Mouse (Mus musculus): ENCODE data around the gene Trib2.
A peak's percentile ranks its signal among the peaks of the same experiment; 100 is the strongest.

Trib2 gene

DNA sequence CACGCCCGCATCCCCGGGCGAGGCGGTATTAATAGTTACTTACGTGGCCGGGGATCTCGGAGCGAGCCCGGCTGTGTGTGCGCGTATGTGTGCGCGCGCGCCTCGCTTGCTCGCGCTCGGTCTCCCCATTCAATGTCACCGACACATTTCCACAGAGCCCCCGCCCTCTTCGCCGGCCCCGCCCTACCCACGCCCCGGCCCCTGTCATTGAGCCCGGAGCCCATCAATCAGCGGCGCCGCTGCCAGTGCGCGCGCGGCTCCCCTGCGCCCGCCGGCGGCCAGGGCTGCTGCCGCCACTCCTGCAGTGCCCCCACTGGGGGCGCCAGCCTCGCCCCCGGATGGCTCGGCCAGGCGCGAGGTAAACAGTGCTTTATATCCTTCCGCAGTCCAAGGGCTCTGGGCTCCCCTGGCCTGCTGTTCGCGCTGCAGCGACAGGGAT, at the start of gene Trib2:
TSS of gene Trib2 (minus strand) at position 183 of the 439 bp plus-strand sequence.
- DNase-seq = peak; percentile 35

DNA sequence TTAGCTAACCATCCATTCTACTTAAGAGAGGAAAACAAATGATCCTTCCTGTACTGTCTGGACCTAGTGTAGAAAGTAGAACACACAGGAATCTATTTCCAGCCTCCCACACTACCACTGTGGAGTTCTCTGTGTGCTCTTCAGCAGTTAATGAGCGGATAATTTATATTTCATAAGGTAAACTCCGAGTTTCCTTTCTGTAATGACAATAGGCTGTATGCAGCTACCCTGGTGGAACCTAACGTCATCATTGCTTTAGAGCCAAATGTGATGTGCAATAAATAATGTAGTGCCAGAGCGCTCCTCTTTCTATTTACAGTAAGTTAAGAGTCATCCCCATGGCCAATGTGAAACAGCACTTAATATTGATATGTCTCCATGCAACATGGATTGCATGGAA, 41.3 kb upstream of the Trib2 start:
- no peak for DNase-seq

DNA sequence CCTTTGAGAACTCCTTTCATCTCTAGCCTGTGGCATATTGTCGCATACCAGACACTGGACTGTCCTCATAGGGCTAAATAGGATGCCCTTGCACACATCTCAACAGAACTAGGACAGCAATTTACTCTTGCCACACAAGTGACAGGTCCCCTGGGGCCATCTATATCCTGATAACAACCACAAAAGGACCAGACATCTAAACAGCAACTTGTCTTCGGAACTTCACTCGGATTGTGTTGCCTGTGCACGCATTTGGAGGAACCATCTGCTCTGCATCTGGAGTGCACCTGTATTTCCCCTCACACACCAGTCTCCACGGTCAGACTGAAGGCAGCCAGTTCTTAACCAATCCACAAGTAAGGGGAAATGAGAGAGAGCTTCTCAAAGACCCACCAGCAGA, 39.2 kb upstream of the Trib2 start:
- DNase-seq = no peak

DNA sequence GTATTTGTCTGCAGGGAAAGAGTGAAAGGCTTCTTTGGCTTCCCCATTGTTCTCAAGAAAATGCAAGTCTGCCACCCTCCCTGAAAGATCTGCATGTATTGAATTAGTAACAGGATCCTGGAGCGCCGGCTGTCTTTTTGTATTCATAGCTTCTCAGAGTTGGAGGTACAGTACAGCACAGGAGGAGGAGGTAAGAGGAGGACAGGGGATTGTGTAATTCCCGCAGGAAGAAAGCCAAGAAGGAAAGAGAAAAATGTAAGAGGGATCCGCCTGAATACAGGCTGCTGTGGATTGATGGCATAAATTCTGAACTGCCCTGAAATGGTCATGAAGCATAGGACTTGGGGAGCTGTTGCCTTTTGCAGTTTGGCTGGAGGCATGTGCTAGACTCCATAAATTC, 36.1 kb upstream of the Trib2 start:
- DNase-seq = no peak

DNA sequence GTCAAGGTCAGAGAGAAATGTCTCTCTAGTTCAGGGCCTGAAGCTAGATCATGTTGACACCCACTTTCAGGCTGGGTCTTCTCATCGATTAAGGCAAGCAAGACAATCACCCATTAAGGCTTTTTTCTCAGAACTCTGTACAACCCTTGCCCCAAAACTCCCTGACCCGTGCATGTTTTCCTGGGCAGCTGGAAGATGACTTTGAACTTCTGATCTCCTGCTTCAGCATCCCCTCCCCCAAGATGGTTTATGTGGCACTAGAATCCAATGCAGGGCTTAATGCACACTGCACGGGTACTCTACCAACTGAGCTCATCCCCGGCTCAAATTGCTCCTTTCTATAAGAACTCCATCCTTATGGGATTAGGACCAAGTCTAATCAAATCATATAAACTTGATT, 35.3 kb upstream of the Trib2 start:
- no peak for DNase-seq

DNA sequence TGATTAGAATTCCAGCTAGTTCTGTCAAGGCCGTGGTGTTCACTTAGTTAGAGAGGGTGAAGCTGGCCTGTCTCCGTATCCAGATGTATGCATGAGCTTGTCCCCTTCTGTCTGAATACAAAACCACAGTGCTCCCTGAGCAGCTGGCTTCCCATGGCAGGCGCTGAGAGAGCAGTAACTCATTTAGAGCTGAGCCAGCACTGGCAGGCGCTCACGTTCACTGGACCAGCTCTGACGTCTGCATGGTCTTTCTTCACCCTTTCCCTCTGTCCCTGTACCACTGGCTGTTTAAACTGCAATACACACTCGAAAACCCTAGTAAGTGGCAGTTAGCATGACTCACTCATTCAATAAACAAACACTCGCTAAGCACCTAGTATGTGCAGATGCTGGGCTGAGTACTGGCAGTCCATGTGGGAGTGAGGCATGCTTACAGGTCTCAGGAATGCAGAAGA, 33.7 kb upstream of the Trib2 start:
- DNase-seq = no peak

DNA sequence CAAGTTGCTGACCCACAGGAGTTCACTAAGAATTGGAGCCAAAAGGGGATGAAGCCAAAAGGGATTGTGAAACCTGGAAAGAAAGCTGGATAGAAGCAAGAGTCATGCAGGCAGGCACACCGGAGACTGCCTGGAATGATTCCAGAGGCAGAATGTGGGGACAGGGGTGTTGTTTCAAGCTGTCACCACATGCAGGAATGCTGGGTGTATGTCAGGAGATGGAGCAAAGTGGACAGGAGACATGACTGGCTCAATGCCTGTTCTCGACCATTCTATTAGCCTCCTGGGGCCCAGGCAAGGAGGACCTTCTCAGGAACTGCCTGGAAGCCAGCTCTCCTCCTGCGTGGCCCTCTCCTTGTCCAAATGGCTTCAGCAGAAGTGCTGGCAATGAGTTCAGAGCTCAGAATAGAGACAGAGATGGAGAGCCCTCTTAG, 33.2 kb upstream of the Trib2 start:
- DNase-seq = peak; percentile 64

DNA sequence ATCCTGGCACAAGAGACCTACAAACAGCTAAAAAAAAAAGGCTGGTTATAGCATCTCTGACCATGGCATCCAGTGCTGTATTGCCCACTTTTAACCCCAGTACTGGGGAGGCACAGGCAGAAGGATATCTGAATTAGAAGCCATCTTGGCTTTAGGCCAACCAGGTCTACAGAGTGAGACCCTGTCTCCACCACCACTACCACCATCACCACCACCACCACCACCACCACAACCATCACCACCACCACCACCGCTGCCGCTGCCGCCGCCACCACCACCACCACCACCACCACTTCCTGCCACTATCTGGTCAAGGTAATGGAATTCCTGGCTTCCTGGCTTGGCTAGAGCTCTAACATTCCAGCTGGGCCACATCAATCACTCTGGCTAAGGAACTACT, 31.7 kb upstream of the Trib2 start:
- DNase-seq = no peak

DNA sequence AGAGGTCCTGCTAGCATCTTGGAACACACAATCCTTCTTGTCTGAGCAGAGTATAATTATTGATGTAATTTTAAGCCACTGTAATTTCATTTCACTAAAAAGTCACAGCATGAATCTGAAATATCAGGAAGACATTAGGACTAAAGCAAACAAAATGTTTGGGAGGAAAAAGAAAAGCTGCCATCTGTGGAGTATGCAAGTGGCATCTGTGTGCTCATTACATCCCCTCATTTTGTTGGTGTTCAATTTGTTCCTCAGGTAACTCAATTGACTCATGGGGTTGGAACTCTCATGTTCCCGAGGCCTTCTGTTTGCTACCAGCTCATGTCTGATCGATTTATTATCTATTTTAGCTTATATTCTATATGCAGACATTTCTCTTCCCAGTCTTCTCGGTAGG, 28.0 kb upstream of the Trib2 start:
- no peak for DNase-seq

DNA sequence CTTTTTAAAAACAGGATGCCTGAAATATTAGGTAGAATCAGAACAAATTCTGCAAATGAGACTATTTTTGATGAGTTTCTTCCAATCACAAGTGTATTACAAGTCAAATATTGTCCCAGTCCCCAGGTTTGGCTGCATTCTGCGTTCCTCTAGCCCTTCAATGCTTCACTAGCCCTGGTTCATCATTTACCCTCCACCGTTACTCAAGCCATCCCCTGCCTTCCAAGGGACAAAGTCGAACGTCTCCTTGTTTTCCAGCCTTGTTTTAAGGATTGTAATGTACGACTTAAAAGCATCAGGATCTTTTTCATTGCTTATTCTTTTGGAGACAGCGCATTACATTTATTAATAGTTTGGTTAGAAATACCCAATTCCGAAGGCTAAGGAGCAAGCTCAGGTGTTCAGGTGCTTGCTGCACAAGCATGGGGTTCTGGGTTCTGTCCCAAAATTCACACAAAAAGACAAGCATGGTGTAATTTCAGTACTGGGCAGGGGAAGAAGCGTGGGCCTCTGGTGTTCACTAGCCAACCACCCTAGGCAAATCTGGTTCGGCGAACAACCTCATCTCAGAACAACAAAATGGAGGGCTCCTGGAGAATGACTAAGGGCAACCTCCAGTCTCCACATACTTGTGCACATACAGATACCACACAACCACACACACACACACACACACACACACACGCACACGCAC, 24.3 kb upstream of the Trib2 start:
- no peak for DNase-seq

DNA sequence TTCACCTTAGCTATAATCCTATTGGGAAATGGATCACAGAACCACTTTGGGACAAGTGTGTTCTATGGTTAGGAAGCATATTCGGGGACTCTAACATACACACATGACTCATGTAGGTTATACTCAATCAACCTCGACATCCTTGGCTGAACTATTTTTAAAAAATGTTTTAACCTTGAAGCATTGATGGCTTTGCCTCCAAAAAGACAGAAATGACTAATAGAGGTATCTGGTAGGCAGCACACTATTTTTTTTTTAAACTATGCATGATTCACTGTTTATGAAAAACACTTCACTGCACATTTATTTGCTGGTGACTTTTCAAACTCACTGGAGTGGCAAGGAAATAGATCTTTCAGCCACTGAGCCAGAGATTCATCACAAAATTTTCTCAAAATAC, 21.5 kb upstream of the Trib2 start:
- no peak for DNase-seq

DNA sequence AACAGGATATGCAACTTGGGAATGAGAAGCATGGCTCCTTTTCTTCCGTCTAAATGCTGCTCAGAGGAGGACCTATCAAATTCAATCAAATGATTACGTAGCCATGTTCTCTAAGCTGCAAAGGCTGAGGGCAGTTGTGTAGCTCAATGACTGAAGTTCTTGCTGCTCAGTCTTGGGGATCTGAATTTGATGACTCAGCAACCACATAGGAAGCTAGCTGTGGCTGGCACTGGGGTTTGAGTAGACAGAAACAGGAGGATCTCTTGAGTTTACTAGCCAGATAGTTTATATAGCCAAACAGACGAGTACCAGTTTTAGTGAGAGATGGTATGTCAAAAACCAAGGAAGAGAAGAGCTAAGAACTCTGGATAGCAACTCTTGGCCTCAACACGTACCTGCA, 20.8 kb upstream of the Trib2 start:
- no peak for DNase-seq

DNA sequence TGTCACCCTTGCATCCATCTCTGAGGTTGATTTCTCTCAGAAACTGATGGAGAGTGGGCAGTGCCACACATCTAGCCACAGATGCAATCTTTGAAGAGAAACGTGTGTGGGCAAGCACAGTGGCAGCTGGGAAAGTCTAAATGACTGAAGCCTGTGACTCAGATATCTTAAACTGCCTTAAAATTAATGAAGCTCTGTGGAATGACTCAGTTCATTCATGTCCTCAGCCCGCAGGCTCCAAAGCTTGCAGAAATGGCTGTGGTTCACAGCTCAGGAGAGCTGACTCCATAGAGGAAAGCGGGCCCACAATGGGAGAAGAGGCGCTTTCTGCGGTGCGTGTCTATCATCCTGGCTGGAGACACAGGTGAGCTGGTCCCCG, 15.9 kb upstream of the Trib2 start:
- DNase-seq = no peak

DNA sequence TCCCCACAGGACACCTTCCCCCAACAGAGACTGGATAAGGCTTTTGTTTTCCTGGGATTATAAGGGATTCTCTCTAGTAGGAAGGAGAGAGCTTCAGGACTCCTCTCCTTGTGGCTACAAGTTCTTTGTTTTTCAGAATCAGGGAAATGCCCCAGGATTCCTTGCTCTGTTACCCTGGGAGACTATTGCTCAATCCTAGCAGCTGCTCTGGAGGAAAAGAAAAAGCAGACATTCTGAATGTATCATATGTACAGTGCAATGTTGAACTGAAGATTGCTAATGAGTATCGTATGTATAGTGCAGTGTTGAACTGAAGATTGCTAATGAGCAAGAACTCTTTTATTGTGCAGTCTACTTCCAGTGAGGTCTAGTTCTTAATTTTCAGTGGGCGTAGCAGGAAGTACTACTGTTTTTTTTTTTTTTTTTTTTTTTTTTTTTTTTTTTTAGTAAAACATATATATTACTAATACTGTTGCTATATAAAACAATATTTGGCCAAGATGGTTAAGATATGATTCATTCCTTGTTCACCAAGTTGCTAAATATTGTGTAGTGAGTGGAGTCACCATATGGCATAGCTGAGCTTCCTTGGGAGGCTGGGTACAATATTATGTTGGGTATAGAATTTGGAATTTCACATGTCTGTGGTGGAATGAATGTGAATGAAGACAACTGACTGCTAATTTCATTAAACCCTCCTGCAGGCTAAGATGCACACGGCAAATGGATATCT, 15.4 kb upstream of the Trib2 start:
- no peak for DNase-seq

DNA sequence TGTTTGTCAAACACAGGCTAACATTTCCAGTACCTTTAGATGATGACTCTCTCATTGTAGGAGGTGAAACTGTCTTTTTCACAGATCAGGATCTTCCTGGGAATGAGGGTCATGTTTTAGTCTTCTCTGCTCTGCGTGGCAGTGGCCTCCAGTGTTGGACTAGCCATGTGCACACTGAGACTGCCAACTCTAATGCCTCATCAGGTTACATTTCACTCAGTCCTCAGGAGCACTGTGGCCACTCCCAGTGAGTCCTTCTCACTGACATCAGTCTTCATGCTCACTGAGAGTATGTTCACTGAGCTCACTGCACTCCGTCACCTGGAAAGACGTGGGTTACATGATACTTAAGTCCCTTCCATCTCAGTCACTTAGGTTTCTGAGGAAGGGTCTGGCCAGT, 14.0 kb upstream of the Trib2 start:
- no peak for DNase-seq

DNA sequence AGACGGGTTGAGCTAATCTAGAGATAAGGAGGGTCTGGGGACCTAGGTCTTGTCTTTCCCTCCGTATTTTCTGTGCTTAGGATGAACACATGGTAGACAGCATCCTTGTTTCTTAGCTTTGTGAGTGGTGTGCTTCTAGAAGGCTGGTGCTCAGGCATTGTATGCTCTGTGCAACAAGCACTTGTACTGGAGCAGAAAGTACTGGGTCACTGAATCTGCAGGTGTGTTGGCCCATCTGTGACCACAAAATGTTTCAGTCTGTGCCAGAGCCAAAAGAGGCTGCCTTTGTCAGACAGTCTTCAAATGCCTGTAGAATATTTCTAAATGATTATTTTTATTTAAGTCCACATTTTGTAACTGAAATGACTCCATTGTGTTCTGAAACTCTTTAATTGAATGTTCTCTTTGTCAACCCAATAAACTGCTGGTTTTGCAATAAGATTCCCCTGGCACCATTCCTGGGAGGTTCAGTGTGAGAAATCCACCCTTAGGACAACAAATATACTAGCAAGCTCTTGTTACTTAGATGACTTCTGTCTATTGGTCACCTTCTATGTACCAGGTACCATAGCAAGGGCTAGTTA, 12.2 kb upstream of the Trib2 start:
- no peak for DNase-seq

DNA sequence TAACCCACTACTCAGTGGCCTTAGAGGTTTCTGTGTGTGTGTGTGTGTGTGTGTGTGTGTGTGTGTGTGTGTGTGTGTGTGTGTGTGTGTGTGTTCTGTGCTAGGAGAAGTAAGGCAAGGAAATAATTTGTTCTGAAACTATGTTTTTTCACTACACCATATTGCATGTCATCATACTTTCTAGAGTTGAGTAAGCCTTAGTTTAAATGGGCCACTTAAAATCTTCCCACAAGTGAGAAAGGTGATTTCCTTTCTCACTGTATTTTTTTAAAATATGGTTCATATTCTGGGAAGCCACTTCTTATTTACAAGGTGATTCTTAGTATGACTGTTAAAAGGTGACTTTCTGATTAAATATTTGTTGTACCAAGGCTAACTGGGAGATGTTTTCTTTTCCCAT, 4.3 kb upstream of the Trib2 start:
- no peak for DNase-seq

DNA sequence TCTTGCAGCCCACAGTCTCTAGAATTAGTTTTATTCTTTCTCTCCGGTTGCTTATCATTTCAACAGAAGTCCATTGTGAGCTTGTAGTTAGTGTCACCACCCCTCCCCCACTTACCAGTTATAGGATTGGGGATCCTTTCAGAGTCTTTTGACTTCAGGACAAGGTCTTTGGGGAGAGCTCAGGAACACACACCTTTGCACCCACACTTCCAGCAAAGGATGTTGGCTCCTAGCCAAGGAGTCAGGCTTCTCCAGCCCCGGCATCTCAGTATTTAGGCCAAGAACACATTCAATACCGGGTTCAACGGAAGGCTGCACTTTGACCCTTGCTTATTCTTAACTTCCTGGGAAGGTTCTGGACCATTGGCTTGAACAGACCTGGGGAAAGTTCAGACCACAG, 643 bp upstream of the Trib2 start:
- DNase-seq = no peak

DNA sequence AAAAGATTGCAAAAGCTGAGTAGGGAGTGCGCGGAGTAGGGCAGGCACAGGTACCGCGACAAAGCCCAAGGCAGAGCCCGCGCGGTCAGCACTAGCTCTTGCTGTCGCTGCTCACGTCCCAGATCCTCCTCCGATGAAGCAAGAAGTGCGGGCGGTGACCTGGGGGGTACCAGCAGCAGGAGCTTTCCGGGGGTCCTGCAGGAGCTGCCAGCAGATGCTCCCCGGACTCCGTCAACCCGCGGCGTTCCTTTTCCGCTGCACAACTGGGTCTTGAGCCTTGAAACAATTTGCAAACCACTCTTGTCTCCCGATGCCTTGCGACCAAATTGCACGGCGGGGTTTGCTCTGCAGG, 492 bp downstream of the Trib2 start:
- no peak for DNase-seq

DNA sequence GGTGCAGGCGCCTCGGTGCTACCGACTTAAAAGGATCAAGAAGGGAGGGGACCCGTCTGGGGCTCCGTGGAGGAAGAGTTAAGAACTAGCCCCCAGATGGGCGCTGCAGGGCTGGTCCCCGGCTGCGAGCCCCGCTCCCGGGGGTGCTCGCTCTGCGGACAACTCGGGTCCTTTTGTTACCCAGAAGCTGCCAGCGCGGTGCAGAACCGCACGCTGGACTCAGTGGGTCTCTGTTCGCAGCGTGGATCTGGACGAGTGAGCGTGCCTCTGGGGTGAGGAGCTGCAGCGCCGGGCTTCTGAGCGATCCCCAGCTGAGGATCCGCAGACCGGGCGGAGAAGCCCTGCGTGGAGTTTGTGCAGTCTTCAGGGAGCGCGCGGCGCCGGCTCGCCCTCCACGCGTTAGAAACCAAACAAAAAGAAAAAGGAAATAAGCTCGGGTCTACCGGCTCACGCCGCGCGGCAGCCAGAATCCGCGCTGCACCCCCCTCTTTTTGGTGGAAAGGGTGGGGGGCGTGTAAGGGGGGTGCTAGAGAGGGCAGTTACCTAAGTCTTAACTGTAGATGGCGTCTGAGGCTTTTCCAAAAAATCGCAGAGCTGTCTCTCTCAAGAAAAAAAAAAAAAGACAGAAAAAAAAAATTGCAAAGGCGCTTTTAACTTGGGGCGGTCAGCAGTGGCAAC, 1.0 kb downstream of the Trib2 start:
- DNase-seq = no peak

DNA sequence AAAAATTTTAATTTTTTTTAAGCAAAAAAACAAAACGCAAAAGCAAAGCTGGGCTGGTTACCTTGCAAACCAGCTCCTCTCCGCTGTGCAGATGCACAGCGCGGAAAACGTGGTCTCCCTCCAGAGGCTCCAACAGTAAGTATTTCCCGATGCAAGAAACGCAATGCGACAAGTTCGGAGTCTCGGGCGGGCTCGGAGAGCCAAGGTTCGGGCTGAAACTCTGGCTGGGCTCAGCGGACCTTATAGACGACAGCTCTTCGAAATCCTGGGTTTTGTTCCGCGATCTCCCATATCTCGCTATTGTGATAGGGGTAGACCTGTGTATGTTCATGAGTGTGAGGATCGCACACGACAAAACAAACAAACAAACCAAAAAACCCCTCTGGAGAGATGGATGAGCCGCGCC, 1.5 kb downstream of the Trib2 start:
- no peak for DNase-seq

DNA sequence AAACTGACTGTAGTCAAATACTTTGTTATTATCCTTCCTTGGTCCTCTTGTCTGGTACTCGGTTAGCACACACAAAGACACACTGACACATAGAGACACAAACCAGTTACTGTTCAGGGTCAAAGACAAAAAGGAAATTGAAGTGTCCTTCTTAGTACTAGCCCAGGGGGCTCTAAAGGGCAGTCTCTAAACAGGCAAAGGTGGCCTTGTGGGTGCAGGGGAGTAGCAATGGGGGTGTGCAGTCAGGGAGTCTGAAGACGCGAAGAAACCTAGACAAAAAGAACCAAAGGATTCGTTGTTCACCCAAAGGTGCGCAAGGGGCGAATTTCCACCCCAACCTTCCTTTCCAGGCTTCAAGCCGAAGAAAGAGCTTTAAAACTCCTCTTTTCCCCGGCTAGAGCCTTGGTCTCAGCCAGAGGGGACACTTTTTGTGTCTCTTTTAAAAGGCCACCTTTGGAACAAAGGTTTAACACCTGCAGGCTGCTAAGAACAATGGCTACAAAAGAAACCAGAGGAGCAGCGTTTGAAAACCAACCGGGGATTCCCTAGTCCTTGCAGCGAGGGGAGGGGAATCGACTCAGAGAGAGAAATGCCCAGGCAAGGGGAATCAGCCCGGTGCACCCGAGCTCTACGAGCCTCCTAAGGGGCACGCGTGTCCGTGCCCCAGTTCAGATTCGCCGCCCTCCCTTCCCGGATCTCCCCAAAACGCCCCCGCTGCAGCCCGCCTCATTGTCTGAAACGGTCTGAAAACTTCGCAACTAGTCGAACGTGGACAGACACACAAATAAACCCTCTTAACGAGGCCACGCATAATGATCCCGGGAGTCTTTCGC, 2.3 kb downstream of the Trib2 start:
- DNase-seq = no peak

DNA sequence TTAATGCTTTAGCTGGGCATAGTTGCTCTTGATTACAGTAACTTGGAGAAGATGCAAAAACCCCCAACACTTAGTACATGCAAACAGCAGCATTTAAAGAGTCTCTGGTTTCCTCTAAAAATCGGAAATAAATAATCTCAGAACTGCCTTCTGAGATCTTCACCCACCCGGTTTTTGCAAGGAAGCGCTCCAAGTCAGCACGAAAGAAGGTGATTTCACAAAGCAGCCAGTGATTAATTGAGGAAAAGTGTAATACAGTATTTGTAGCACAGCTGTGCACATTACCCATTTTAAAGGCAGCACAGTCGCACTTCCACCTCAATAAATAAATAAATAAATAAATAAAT, 2.9 kb downstream of the Trib2 start:
- no peak for DNase-seq

Data from cerebellum, adult 8-10 months (tissue).